ENCODE assay signal across 8 mouse cellular contexts in the genomic region with DNA sequence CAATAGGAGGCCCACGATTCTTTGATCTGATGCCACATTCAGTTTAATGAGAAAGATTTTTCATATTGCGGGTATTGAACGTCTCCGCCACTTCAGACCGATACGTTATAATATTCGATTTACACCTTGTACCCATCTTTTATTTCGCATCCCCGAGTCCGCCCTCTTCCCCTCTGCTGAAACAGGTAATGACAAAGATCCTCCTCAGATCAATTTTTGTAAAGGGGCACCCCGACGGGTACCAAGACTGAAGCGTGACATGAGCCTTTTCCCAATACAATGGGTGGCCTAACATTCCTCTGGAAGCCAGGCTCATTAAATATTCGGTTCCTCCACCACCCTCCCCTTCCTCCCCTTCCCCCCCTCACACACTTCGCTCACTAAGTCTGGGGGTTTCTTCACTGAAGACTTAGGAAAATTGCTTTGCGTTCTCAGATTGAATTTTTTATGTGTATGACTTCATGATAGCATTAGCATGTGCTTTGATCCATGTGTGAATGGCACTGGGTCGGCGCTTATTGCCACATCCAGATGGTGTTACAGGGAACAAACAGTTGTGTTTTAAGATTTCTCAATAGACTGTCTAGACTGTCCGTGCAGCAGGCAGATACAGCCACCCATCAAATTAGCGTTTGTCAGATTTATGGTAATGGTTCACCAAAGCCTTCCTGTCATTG.
A peak's percentile ranks its signal among the peaks of the same experiment; 100 is the strongest.
DNase-seq lines count a peak whose midpoint lies in the region; ATAC-seq lines count a peak whose summit lies in the region.

No protein-coding gene starts in this region.

- peaks cover 58% of the 10 kb centered on the region for H3K4me1 ChIP-seq in hindbrain, embryonic 10.5 days (replicated peaks)

- no peaks in the 10 kb centered on the region for H3K27me3 ChIP-seq in hindbrain, embryonic 10.5 days (ENCODE audit: insufficient read depth, poor library complexity, severe bottlenecking)

- H3K4me3 ChIP-seq in hindbrain, embryonic 10.5 days, result peak overlapping the region; percentile 38

- no peaks in the 10 kb centered on the region for H3K36me3 ChIP-seq in hindbrain, embryonic 10.5 days

- peak overlapping the region; percentile 79; the same call in 1 of the 2 replicates for H3K27ac ChIP-seq in hindbrain, embryonic 10.5 days

- WGBS in hindbrain, embryonic 10.5 days, result 25% methylated on average over 20 of the region's 20 CpGs

- H3K9me3 ChIP-seq in hindbrain, embryonic 10.5 days, result no peaks in the 10 kb centered on the region

- no peak for ATAC-seq in megakaryocyte-erythroid progenitor cell, adult 5-6 weeks (replicated peaks; ENCODE audit: low FRiP score, low TSS enrichment, poor library complexity, severe bottlenecking)

- DNase-seq in adrenal gland, postnatal 14 days, result peak; percentile 34
- DNase-seq in adrenal gland, postnatal 4 days (ENCODE audit: low spot score in 2 of 2), result no peak
- peak; percentile 74 for DNase-seq in embryo, embryonic 10 days (ENCODE audit: low spot score)
- DNase-seq in hindbrain, embryonic 10.5 days (ENCODE audit: low spot score), result peak; percentile 60
- peak; percentile 84 for DNase-seq in mesoderm, embryonic 11.5 days (ENCODE audit: low read depth, low spot score)
- DNase-seq in thymus, adult 18-20 months, result no peak
- no peak for DNase-seq in left cerebral cortex, adult 18-20 months (ENCODE audit: low spot score in 2 of 2)

Comparison
In these comparisons a context has a peak if more than half of its experiments do, and no peak if none do; other contexts are left out.
1. DNase-seq: peak in adrenal gland, postnatal 14 days (single experiment), embryo, embryonic 10 days (single experiment), hindbrain, embryonic 10.5 days (single experiment) and mesoderm, embryonic 11.5 days (single experiment); none in adrenal gland, postnatal 4 days (0 of 2), thymus, adult 18-20 months (0 of 2) and left cerebral cortex, adult 18-20 months (0 of 2).